Mouse (Mus musculus) right cerebral cortex, adult 2 months (tissue): ENCODE data around the gene Zbtb8a.
"Not testable (repeated sequence)": the region's sequence is repeated elsewhere in the genome, so short reads cannot be mapped to it uniquely, and the experiment has no call there.

Source experiments
- DNase-seq, 2 experiments: peaks; one replicate each; pipeline ENCODE4 v3.0.0; 2021 to 2022; ENCODE audit warnings: low spot score in 2 of 2

Zbtb8a gene

DNA sequence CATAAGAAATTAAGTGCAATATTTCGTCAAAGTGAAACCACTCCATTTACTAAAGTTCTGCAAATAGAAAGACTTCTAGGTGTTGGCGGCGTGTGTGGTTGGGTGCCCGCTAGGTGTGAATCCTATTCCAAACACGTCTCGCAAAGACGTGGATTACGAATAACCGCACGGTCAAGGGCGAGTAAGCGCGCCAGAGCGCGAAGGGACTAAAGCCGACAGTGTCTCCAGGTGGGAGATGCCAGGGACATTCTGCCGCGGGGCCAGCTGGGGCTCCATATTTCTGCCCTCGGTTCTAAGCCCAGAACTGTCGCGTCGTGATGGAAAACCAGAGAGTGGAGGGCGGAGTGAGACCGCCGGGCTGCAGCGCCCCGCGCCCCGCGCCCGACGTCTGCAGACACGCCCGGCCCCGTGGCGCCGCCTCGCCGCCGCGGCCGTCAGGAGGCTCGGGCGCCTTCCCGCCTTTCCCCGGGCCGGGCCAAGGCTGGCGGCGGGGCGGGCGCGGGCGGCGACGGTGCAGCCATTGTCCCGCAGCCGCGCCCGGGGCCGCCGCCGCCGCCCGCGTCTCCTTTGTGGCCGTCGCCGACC lies 863 bp downstream of the Zbtb8a start:
- DNase-seq = peak; percentile 25 to 40

- DNase-seq = no peak
These were observed 2.1 kb downstream of the Zbtb8a start for GRCm38 (mm10) chr4:129375821-129376220.

- no peak for DNase-seq
These were observed 2.9 kb downstream of the Zbtb8a start for GRCm38 (mm10) chr4:129375000-129375399.

DNA sequence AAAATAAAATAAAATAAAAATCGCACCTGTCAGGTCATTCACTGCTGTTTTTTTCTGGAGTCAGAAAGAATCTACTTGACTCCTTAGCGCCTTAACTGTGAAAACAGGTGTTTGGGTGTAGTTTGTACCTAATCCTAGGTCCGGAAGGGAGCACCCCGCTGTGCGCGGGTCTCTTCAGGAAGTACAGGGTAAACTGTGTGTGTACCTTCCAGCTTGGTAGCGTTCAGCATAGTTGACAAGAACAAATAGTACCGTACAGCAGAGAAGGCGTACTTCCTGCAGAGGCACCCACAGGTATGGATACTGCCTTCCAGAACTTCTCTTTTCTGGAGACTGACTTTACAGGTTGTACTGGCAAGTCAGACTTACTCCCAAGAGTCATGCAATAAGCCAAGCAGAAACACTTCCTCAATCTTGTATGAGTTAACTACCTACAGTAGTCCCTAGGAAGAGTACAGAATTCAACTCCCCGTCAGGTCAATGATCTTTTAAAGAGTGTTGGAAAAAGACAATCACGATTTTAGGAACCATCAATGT lies 3.6 kb downstream of the Zbtb8a start:
- no peak for DNase-seq

DNA sequence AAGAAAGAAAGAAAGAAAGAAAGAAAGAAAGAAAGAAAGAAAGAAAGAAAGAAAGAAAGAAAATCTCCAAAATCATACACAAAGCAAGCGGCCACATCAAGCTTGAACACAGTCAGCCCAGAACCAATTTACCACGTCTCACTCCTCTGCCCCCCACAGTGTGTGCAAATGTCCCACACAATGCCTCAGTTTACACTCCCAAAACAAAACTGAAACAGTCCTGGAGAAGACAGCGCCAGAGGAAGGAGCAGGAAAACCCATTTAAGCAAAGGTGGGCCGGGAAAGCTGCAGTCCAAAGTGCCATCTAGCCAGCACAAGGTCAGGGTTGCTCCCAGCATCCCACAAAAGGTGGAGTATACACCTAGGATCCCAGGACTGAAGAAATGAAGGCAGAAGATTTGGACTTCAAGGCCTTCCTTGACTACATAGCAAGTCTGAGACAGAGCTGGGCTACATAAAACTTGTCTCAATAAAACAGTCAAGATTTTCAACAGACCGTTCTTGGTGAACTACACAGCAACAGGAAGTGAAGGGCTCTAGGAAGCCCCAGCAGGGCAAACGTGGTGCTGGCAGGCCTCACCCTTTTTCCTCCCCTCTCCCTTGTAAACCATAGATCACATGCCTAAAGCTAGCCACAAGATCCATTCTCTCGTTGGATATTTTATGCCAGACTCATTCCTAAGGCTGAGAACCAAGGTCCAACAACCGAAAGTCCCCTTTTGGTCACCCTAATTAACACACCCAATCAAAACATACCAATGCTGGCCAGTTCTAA lies 4.5 kb downstream of the Zbtb8a start:
- no peak for DNase-seq

GRCm38 (mm10) chr4:129371391-129371790 lies 6.5 kb downstream of the Zbtb8a start:
- DNase-seq = no peak

DNA sequence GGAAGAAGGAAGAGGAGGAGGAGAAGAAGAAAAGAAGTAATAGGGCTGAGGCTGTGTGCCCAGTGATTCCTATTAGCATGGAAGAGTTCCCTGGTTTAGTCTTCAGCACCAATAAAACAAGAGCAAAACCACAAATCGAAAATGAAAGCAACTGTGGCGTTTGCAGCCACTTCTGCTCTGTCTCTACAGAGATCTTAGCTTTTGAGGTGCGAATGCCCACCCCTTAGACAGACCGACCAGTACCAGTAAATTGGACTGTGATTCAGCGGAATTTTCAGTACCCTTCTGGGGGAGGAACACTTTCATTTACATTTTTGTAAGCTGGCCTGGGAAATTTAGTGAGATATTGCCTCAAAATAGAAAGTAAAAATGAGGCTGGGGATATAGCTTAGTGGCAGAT lies 12.7 kb downstream of the Zbtb8a start:
- DNase-seq = no peak

GRCm38 (mm10) chr4:129364379-129364778 lies 13.5 kb downstream of the Zbtb8a start:
- DNase-seq = no peak

DNA sequence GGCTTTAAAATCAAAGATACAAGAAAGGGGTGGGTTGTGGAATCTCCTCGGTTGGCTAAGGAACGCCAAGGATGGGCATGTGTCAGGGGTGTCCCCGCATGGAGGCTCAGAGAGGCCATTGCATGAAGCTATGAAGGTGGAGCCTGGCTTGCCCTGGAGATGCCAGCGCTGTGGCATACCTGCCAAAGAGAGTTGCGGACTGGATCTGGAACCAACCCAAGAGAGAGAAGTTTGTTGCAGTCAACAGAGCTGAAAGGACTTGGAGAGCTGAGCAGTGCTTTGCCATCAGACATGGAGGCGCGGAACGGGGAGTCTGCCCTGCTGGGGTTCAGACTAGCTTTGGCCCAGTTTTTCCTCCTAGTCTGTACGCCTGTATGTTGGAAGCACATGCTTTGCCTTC lies 14.5 kb downstream of the Zbtb8a start:
- DNase-seq = no peak

GRCm38 (mm10) chr4:129362771-129363170 lies 15.1 kb downstream of the Zbtb8a start:
- DNase-seq = no peak

- not testable (repeated sequence) for DNase-seq
These were observed 15.7 kb downstream of the Zbtb8a start for GRCm38 (mm10) chr4:129362238-129362637.

DNA sequence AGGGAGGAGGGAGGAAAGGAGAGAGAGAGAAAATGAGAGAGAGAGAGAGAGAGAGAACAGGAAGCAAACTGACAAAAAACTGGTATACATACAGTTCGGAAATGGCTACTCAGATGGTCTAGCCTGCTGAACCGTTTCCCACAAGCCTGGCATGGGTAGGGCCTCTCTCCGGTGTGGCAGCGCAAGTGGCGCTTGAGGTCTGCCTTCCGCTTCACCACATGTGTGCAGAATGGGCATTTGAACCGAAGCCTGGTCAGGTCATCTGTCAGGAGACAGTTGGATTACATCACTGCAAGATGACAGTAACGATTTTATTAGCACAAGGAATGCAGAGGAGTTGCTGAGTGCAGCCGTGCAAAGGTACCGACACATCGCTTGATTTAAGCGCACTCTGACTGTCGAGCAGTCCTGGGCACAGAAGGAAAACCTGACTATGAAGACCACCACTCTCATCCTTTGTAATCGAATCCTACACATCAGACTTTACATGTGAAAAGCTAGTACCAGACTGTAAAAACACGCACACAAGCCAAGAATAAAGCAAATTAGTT lies 20.2 kb downstream of the Zbtb8a start:
- DNase-seq = no peak

DNA sequence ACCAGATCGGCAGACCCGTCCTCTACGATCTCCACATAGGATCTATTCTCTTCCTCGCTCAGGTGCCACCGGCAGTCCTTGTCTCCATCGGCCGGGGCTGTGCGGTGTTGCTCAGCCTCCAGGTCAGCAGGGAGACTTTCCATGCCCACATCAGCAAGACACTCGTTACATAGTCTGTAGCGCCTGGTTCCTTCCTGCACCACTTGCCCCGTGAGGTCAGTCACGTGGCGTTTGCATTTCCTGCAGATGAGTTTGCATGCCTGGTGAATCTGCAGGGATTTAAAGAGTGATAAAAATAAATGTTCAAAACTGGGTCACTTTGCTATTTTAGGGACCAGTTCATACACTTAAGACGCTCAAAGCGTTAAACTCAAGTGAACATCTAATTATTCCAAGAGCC lies 23.7 kb downstream of the Zbtb8a start:
- peak; percentile 15 for DNase-seq

DNA sequence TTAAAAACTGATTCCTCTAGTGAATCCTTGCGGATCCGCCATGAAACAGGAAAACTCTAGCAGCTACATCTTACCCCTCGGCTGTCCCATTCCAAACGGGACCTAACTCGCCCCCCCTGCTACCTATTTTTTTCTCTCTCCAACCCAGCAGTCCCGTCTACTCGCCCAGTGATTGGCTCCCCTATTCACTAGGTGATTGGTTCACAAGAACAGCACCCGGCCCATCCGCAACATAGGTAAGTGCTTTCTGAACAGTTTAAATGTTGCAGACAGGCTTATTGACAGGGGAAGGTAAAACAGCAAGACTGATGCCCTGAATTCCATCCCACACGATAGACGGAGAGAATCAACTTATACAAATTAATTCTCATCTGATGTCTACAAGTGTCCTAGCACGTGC lies 24.7 kb downstream of the Zbtb8a start:
- no peak for DNase-seq

GRCm38 (mm10) chr4:129351111-129351510 lies 26.8 kb downstream of the Zbtb8a start:
- DNase-seq = peak; percentile 46 to 63

GRCm38 (mm10) chr4:129350644-129351043 lies 27.3 kb downstream of the Zbtb8a start:
- DNase-seq = peak; percentile 72 to 74

- DNase-seq = peak; percentile 48 to 50
These were observed 31.3 kb downstream of the Zbtb8a start for GRCm38 (mm10) chr4:129346481-129347154.

DNA sequence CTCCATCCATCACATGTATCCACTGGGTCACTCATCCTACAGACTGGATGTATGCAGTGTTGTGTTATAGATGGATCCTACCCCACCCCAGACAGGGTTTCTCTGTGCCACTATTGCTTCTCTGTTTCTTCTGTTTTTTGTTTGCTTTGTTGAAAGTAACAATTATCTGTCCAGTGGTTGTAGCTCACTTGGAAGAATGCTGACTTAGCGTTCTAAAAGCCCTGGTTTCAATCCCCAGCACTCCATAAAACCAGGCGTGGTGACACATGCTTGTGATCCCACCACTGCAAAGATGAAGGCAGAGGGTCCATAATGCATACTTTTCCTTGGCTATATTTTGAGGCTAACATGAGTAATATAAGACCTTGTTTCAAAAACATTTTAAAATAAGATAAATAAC lies 35.2 kb downstream of the Zbtb8a start:
- no peak for DNase-seq

- DNase-seq = no peak
These were observed 36.0 kb downstream of the Zbtb8a start for GRCm38 (mm10) chr4:129341888-129342287.

DNA sequence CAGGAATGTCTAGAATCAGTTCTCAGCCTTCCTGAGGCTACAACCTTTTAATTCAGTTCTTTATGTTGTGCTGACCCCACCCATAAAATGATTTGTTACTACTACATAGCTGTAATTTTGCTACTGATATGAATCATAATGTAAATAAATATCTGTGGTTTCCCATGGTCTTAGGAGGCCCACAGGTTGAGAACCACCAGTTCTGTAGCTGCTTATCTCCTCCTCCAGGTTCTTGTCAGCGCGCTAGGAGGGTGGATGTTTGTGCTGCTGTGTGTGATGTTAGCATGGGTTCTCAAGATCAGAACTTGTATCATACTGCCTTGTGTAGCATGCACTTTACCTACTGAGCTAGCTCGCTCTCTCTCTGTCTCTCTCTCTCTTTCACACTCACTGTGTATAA lies 38.2 kb downstream of the Zbtb8a start:
- no peak for DNase-seq

- no peak for DNase-seq
These were observed 41.6 kb downstream of the Zbtb8a start for GRCm38 (mm10) chr4:129336291-129336690.
